Mouse (Mus musculus): ENCODE results near the gene Chd4. TPM values are rescaled to one million over a fixed set of nuclear protein-coding genes. Genes with fewer than 3 reads are reported as not detected.

The Chd4 gene
- polyA plus RNA-seq, 1 experiment from 2014 or later, result 66.7 TPM

Small RNAs within 50 kb of the gene (microRNA-seq; reads per million reads assigned to microRNA genes)
- not detected for gene Mir7045

Other genes starting within 250 kb of the Chd4 start
- gene P3h3, start 238.2 kb upstream of the Chd4 start, polyA plus RNA-seq (2015; fragmentation: Nextera tagmentation; extraction: Ambion mirVana), result 43.7 and 62.3 TPM in 2 replicates
- 1.6 and 2.9 TPM in 2 replicates for gene Gpr162, start 232.0 kb upstream of the Chd4 start, polyA plus RNA-seq (2015; fragmentation: Nextera tagmentation; extraction: Ambion mirVana)
- gene Cd4, start 207.8 kb upstream of the Chd4 start, polyA plus RNA-seq (2015; fragmentation: Nextera tagmentation; extraction: Ambion mirVana), result 0.24 and 0.31 TPM in 2 replicates
- gene Lag3, start 184.3 kb upstream of the Chd4 start, polyA plus RNA-seq (2015; fragmentation: Nextera tagmentation; extraction: Ambion mirVana), result 2.3 TPM in 2 replicates
- gene Ptms, start 175.9 kb upstream of the Chd4 start, polyA plus RNA-seq (2015; fragmentation: Nextera tagmentation; extraction: Ambion mirVana), result 241 and 331 TPM in 2 replicates
- 352 and 365 TPM in 2 replicates for gene Mlf2, start 164.6 kb upstream of the Chd4 start, polyA plus RNA-seq (2015; fragmentation: Nextera tagmentation; extraction: Ambion mirVana)
- gene Cops7a, start 130.4 kb upstream of the Chd4 start, polyA plus RNA-seq (2015; fragmentation: Nextera tagmentation; extraction: Ambion mirVana), result 146 and 160 TPM in 2 replicates
- gene Pianp, start 99.3 kb upstream of the Chd4 start, polyA plus RNA-seq (2015; fragmentation: Nextera tagmentation; extraction: Ambion mirVana), result 20.8 and 21.3 TPM in 2 replicates
- gene Zfp384, start 86.8 kb upstream of the Chd4 start, polyA plus RNA-seq (2015; fragmentation: Nextera tagmentation; extraction: Ambion mirVana), result 16.9 and 17.9 TPM in 2 replicates
- 141 and 146 TPM in 2 replicates for gene Ing4, start 56.2 kb upstream of the Chd4 start, polyA plus RNA-seq (2015; fragmentation: Nextera tagmentation; extraction: Ambion mirVana)
- 9.9 and 12.4 TPM in 2 replicates for gene Acrbp, start 46.3 kb upstream of the Chd4 start, polyA plus RNA-seq (2015; fragmentation: Nextera tagmentation; extraction: Ambion mirVana)
- 6.5 and 6.6 TPM in 2 replicates for gene Lpar5, start 28.1 kb upstream of the Chd4 start, polyA plus RNA-seq (2015; fragmentation: Nextera tagmentation; extraction: Ambion mirVana)
- 54.4 and 58.0 TPM in 2 replicates for gene Nop2, start 35.9 kb downstream of the Chd4 start, polyA plus RNA-seq (2015; fragmentation: Nextera tagmentation; extraction: Ambion mirVana)
- 26.6 and 46.8 TPM in 2 replicates for gene Iffo1, start 49.3 kb downstream of the Chd4 start, polyA plus RNA-seq (2015; fragmentation: Nextera tagmentation; extraction: Ambion mirVana)
- gene Gapdh, start 70.5 kb downstream of the Chd4 start, polyA plus RNA-seq (2015; fragmentation: Nextera tagmentation; extraction: Ambion mirVana), result 1,547 and 1,728 TPM in 2 replicates
- gene Ncapd2, start 95.7 kb downstream of the Chd4 start, polyA plus RNA-seq (2015; fragmentation: Nextera tagmentation; extraction: Ambion mirVana), result 86.4 and 87.0 TPM in 2 replicates
- gene Mrpl51, start 95.8 kb downstream of the Chd4 start, polyA plus RNA-seq (2015; fragmentation: Nextera tagmentation; extraction: Ambion mirVana), result 210 and 220 TPM in 2 replicates
- 4.8 and 4.9 TPM in 2 replicates for gene Vamp1, start 119.6 kb downstream of the Chd4 start, polyA plus RNA-seq (2015; fragmentation: Nextera tagmentation; extraction: Ambion mirVana)
- gene Tapbpl, start 135.9 kb downstream of the Chd4 start, polyA plus RNA-seq (2015; fragmentation: Nextera tagmentation; extraction: Ambion mirVana), result 4.9 and 5.7 TPM in 2 replicates
- gene Cd27, start 141.0 kb downstream of the Chd4 start, polyA plus RNA-seq (2015; fragmentation: Nextera tagmentation; extraction: Ambion mirVana), result 1.5 and 3.2 TPM in 2 replicates
- gene Tuba3a, start 190.1 kb downstream of the Chd4 start, polyA plus RNA-seq (2015; fragmentation: Nextera tagmentation; extraction: Ambion mirVana), result 0.34 TPM in 1 of 2 replicates, not detected in the other
- 47.0 and 50.5 TPM in 2 replicates for gene Ltbr, start 217.9 kb downstream of the Chd4 start, polyA plus RNA-seq (2015; fragmentation: Nextera tagmentation; extraction: Ambion mirVana)
- gene Scnn1a, start 224.7 kb downstream of the Chd4 start, polyA plus RNA-seq (2015; fragmentation: Nextera tagmentation; extraction: Ambion mirVana), result 5.2 and 5.3 TPM in 2 replicates

Data from limb, embryonic 15.5 days (tissue).